Mouse (Mus musculus) forebrain, embryonic 12.5 days (tissue): ENCODE results near the gene Erbb4. TPM values are rescaled to one million over a fixed set of nuclear protein-coding genes. Genes with fewer than 3 reads are reported as not detected.
A peak's percentile ranks its signal among the peaks of the same experiment; 100 is the strongest.

Source experiments
- ATAC-seq: fragments of 200-750 bp; cut with Nextera tagmentation; 2 replicates; pipeline ENCODE4 v1.8.0; 2017; ENCODE audit warnings: moderate TSS enrichment; ENCODE audit not compliant: low FRiP score
- H3K27ac ChIP-seq: fragments of 300-500 bp; sonication (generic); 2 replicates; pipeline ENCODE4 v1.5.1; 2016; ENCODE audit warnings: mild to moderate bottlenecking
- H3K27me3 ChIP-seq: fragments of 300-500 bp; sonication (generic); 2 replicates; pipeline ENCODE4 v1.6.1; 2016; ENCODE audit warnings: mild to moderate bottlenecking
- H3K36me3 ChIP-seq: fragments of 300-500 bp; sonication (generic); replicated peaks from 2 replicates; pipeline ENCODE4 v1.6.1; 2016; ENCODE audit warnings: mild to moderate bottlenecking
- H3K4me1 ChIP-seq: fragments of 300-500 bp; sonication (generic); 2 replicates; pipeline ENCODE4 v1.6.1; 2016
- H3K4me2 ChIP-seq: fragments of 300-500 bp; sonication (generic); 2 replicates; pipeline ENCODE4 v1.6.1; 2016; ENCODE audit warnings: mild to moderate bottlenecking, moderate library complexity
- H3K4me3 ChIP-seq: fragments of 300-500 bp; sonication (generic); replicated peaks from 2 replicates; pipeline ENCODE4 v1.5.1; 2016; ENCODE audit warnings: mild to moderate bottlenecking
- H3K9ac ChIP-seq: fragments of 300-500 bp; sonication (generic); 2 replicates; pipeline ENCODE4 v1.6.1; 2016; ENCODE audit warnings: mild to moderate bottlenecking
- H3K9me3 ChIP-seq: fragments of 300-500 bp; sonication (generic); 2 replicates; pipeline ENCODE4 v1.6.1; 2016
- WGBS: fragments of 180-500 bp; shearing (Covaris S2); methylation state at CpG from one replicate; pipeline ENCODE4 v1.1.7; 2016; 5-methylcytosine and 5-hydroxymethylcytosine counted together
- polyA plus RNA-seq: library from polyadenylated mRNA; unstranded; fragments of >200 nt; fragmentation: Nextera tagmentation; extraction: Ambion mirVana; gene quantifications from 2 replicates; pipeline ENCODE4 v1.2.1, GENCODE M21; 2016

The Erbb4 gene
- polyA plus RNA-seq, 1 experiment from 2014 or later, result 8.6 TPM

DNA sequence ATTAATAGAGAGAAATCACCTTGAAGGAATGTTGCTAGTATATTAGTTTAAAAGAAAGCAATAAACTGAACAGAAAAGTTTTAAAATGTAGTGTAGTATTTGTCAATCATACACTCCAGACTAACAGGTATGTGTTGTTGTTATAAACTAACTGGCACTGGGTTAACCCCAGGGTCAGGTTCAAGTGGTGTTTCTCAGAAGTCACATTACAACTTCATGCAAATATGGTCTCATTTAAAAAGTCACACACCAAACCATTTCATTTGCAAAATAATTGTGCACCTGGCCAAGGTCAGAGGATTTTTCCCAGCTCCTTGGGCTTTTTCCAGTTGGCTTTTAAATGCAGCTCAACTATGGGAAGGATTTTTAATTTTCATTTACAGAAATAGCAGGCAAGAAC, 173.1 kb downstream of the Erbb4 start:
- no peaks in the 10 kb centered on the region for H3K4me1 ChIP-seq
- no peaks in the 10 kb centered on the region for H3K36me3 ChIP-seq
- H3K9ac ChIP-seq, result no peak overlapping the region
- H3K27ac ChIP-seq, result no peak overlapping the region
- no peaks in the 10 kb centered on the region for H3K9me3 ChIP-seq
- no peaks in the 10 kb centered on the region for H3K27me3 ChIP-seq
- ATAC-seq, result no peak
- H3K4me3 ChIP-seq, result no peak overlapping the region
- no peak overlapping the region for H3K4me2 ChIP-seq

DNA sequence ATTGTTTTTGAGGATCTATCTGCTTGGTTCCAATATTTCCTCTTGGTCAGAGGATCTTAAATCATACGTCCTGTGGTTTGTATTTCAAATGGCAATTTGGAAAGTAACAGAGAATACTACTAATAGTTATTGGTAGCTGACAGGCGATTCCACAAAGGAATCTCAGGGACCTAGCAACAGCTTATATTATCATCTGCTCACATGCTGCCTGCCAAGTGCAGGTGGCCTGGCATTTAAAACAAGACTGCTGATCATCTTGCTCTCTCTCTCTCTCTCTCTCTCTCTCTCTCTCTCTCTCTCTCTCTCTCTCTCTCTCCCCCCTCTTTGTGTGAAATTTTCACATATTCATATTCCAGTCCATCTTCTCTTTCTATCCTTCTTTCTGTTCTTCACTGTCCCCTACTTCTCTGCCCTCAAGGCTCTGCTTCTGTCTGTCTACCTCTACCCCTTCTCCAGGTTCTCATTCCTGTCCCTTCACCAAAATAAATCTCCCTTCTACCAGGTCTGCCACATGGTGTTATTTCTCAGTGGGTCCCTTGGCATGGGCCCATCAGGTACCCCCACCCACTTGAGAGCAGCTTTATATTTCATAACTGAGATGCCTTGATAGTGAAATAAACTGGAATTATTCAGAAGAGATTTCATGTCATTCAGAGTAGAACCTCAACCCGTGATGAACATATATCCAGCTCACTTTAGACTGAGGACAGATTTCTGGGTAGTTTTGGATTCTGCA, 174.4 kb downstream of the Erbb4 start:
- no peaks in the 10 kb centered on the region for H3K27me3 ChIP-seq
- 83% methylated on average over 3 of the region's 3 CpGs for WGBS
- no peak overlapping the region for H3K4me3 ChIP-seq
- no peak overlapping the region for H3K9ac ChIP-seq
- H3K27ac ChIP-seq, result no peak overlapping the region
- H3K36me3 ChIP-seq, result no peaks in the 10 kb centered on the region
- ATAC-seq, result no peak
- H3K9me3 ChIP-seq, result no peaks in the 10 kb centered on the region
- no peaks in the 10 kb centered on the region for H3K4me1 ChIP-seq
- H3K4me2 ChIP-seq, result no peak overlapping the region

DNA sequence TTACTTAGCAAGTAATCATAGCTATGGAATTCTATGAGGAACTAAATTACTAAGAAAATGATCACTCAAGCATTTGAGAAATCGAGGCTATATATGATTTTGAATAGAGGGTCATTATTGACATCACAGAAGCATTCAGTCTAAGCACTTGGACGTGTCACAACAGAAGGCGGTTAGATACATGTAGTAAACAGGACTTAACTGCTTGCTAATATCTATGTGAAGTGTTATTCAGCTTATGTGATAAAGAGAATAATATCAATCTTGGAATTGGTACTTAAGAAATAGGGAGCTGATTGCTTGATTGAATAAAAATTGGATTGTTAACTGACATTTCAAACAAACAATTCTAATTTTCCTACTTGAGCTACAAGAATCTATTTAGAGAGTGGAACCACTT, 190.0 kb downstream of the Erbb4 start:
- WGBS, result 50% methylated on average over 3 of the region's 3 CpGs
- Histone ChIP-seq H3K27me3 (no peaks in the 10 kb centered on the region), H3K4me1 (no peaks in the 10 kb centered on the region), H3K9me3 (no peaks in the 10 kb centered on the region), H3K9ac (no peak overlapping the region), H3K4me3 (no peak overlapping the region), H3K4me2 (no peak overlapping the region), H3K36me3 (no peaks in the 10 kb centered on the region), H3K27ac (no peak overlapping the region)
- no peak for ATAC-seq

DNA sequence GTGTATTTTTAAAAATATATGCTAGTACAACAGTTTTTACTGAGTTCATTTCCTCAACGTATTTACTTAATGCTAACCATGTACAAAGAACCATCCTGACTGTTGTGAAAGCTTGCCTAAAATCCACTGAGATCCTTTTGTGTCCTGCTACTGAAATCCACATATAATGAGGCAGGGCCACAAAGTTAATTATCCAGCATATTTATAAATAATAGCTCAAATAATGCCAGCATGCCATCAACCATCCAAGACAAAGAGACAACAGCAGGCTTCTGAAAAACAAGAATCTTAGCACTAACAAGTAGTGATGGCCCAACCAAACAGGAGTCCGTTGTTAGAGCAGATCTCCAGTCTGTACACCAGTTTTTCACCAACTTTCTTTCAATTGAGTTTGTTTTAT, 215.8 kb downstream of the Erbb4 start:
- WGBS, result 45% methylated on average over 2 of the region's 2 CpGs

DNA sequence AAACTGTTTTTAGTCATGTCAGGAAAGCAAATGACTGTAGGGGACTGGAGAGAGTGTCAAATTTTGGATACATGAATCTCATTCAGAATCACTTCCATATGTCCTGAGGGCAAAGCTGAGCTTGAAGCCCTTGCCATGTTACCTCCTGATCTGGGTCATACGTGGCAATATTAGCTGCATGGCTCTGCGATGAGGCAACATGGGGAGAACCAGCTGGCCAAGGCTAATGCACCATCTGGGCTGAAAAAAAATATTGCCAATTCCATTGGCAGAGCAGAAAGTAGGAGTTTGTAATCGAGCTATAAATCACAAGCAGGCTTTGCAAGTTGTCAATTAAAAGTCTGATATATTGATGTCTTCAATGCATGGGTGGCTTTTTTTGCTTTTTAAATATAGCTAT, 221.0 kb downstream of the Erbb4 start:
- H3K27me3 ChIP-seq, result peaks cover 6% of the 10 kb centered on the region; the same call in 1 of the 2 replicates
- H3K4me2 ChIP-seq, result no peak overlapping the region
- ATAC-seq, result no peak
- H3K9ac ChIP-seq, result no peak overlapping the region
- H3K9me3 ChIP-seq, result no peaks in the 10 kb centered on the region
- no peak overlapping the region for H3K4me3 ChIP-seq
- no peak overlapping the region for H3K27ac ChIP-seq
- H3K4me1 ChIP-seq, result no peaks in the 10 kb centered on the region
- WGBS, result 71% methylated on average over 3 of the region's 3 CpGs
- no peaks in the 10 kb centered on the region for H3K36me3 ChIP-seq

More for the DNA sequence above, 215.8 kb downstream of the Erbb4 start:
- Histone ChIP-seq H3K9ac (no peak overlapping the region), H3K36me3 (no peaks in the 10 kb centered on the region), H3K4me1 (no peaks in the 10 kb centered on the region), H3K27me3 (peaks cover 9% of the 10 kb centered on the region), H3K4me3 (no peak overlapping the region), H3K4me2 (no peak overlapping the region), H3K27ac (no peak overlapping the region), H3K9me3 (no peaks in the 10 kb centered on the region)
- no peak for ATAC-seq

DNA sequence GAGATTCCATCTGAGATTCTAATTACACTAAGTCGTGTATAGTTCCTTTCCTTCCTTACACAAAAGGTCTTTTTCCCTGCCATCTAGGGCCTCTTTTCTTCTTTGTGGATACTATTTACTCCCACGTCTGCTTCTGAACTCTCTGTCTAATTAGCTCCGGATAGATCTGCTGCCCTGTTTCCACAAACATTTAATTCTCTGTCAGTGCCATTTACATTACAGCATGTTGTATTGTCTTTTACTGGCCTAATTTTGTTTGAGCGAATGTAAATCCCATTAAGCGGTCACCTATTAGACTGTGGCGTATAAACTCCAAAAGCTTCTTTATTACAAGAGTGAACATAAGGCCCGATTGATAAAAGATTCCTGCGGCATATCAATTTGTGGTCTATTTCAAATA, 232.9 kb downstream of the Erbb4 start:
- Histone ChIP-seq H3K36me3 (no peaks in the 10 kb centered on the region), H3K4me3 (no peak overlapping the region), H3K9me3 (0 out of 2 replicates have a peak, but pooled peaks cover 5% of the 10 kb centered on the region), H3K4me2 (no peak overlapping the region), H3K27me3 (peaks cover 25% of the 10 kb centered on the region), H3K4me1 (peaks cover 16% of the 10 kb centered on the region; the same call in 1 of the 2 replicates), H3K27ac (no peak overlapping the region), H3K9ac (no peak overlapping the region)
- ATAC-seq, result peak; percentile 76; the same call in 1 of the 2 replicates
- 15% methylated on average over 8 of the region's 8 CpGs for whole genome bisulfite sequencing

DNA sequence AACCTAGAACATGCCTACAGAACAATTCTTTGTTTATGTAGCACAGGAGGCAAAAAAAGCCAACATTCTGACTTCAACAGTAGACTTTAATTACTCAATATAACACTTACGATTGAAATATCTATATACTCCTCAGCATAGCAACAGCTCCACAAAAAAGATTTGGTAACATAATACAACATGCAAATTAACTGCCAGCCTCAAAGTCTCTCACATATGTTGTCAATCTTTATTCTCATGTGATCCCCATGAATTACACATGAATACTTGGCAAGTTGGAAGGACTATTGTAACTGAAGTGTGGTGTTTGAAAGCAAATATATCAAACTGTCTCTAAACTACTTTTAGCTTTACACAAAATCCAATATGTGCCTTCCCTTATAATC, 234.2 kb downstream of the Erbb4 start:
- H3K27ac ChIP-seq, result no peak overlapping the region
- H3K4me2 ChIP-seq, result no peak overlapping the region
- no peak overlapping the region for H3K9ac ChIP-seq
- WGBS, result 38% methylated on average over 1 of the region's 1 CpGs
- H3K9me3 ChIP-seq, result 0 out of 2 replicates have a peak, but pooled peaks cover 5% of the 10 kb centered on the region
- no peak overlapping the region for H3K4me3 ChIP-seq
- H3K27me3 ChIP-seq, result peaks cover 21% of the 10 kb centered on the region
- no peaks in the 10 kb centered on the region for H3K36me3 ChIP-seq
- peaks cover 16% of the 10 kb centered on the region; the same call in 1 of the 2 replicates for H3K4me1 ChIP-seq
- no peak for ATAC-seq

DNA sequence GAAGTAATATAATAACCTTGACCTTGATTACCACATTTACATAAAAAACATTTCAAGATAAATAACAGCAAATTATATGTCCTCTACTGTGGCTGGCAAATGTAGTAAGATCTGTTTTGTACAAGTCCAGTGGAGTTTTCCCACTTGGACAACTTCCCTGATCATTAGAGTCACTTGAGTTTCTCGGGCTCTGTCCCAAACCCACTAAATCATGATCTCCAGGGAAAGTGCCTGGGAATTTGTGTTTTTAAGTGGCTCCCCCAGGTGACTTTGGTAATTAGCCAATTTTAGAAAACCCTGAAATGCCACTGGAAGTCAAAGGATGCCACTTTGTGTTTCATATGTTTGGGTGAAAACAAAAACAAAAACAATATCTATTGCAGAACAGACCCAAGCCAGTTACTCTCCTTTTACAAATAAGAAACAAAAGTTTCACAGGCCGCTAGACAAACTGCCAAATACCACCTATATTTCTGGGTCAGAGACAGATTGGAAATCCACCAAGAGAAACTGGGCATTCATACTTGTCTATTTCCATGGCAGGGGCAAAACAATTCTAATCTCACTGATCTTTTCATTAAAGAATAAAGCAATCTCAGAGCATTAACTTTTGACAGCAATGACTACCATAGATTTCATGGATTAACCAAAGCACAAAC, 234.8 kb downstream of the Erbb4 start:
- Histone ChIP-seq H3K4me1 (peaks cover 16% of the 10 kb centered on the region; the same call in 1 of the 2 replicates), H3K27me3 (peaks cover 20% of the 10 kb centered on the region), H3K4me2 (no peak overlapping the region), H3K4me3 (no peak overlapping the region), H3K9ac (no peak overlapping the region), H3K9me3 (0 out of 2 replicates have a peak, but pooled peaks cover 4% of the 10 kb centered on the region), H3K27ac (no peak overlapping the region), H3K36me3 (no peaks in the 10 kb centered on the region)
- 41% methylated on average over 2 of the region's 2 CpGs for WGBS
- ATAC-seq, result no peak

DNA sequence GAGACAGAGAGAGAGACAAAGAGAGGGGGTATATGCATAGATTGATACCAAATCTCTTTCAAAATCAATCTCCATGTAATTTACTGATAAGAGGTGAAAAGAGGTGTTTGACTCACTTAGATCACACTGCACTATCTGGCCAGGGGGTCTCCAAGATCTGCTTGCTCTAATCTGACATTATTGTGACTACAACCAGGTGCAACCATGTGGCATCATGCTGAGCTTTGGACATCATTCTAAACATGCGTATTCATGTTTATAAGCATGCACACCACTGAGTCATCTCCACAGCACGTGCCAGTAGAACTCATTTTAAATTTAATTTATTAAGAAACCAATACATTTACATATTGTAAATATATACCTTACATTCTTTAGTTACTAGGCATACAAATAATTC, 247.5 kb downstream of the Erbb4 start:
- Histone ChIP-seq H3K27ac (no peak overlapping the region), H3K4me1 (no peaks in the 10 kb centered on the region), H3K27me3 (no peaks in the 10 kb centered on the region), H3K4me2 (no peak overlapping the region), H3K9ac (no peak overlapping the region), H3K36me3 (no peaks in the 10 kb centered on the region), H3K4me3 (no peak overlapping the region), H3K9me3 (no peaks in the 10 kb centered on the region)
- 67% methylated on average over 2 of the region's 2 CpGs for WGBS
- no peak for ATAC-seq

DNA sequence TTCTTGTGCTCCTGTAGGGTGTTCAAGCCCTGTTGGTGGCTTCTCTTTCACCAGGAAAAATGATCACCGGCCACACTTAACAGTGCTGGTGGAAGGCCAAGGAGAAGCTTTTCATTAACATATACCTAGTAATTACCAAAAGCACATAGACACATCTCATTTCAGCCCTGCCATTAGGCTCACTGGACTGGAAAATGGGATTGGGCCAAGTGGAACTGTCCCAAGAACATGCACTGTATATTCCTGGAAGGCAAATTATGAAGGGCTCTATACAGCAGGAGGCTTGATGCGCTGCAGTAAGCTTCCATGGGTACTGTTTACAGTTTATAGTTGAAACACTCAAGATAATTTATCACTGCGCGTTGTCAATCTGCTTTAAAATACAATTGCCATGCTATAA, 248.4 kb downstream of the Erbb4 start:
- no peak overlapping the region for H3K4me3 ChIP-seq
- no peak overlapping the region for H3K27ac ChIP-seq
- no peaks in the 10 kb centered on the region for H3K27me3 ChIP-seq
- H3K36me3 ChIP-seq, result no peaks in the 10 kb centered on the region
- H3K4me2 ChIP-seq, result no peak overlapping the region
- ATAC-seq, result no peak
- whole genome bisulfite sequencing, result 79% methylated on average over 4 of the region's 4 CpGs
- H3K4me1 ChIP-seq, result no peaks in the 10 kb centered on the region
- no peaks in the 10 kb centered on the region for H3K9me3 ChIP-seq
- no peak overlapping the region for H3K9ac ChIP-seq

DNA sequence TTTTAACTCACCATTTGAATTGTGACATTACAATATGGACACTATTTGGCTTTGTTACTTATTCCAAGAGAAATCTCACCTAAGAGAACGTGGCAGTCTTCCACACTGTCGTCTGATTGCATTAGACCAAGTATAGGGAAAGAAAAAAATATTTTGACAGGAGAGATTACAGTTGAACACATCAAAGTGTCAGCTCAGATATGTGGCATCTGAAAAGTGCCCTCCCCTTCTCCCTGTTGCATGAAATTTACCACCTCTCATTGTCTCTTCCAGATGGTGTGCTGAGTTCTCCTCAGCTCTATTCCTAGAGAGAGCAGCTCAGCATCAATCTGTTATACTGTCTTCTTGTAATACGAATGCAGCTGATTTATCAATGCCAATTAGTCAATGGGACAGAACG, 268.5 kb downstream of the Erbb4 start:
- Histone ChIP-seq H3K9me3 (no peaks in the 10 kb centered on the region), H3K4me3 (no peak overlapping the region), H3K4me2 (no peak overlapping the region), H3K27ac (no peak overlapping the region), H3K9ac (no peak overlapping the region), H3K36me3 (no peaks in the 10 kb centered on the region), H3K27me3 (no peaks in the 10 kb centered on the region), H3K4me1 (no peaks in the 10 kb centered on the region)
- peak; percentile 14; the same call in 1 of the 2 replicates for ATAC-seq
- 56% methylated on average over 4 of the region's 4 CpGs for WGBS

DNA sequence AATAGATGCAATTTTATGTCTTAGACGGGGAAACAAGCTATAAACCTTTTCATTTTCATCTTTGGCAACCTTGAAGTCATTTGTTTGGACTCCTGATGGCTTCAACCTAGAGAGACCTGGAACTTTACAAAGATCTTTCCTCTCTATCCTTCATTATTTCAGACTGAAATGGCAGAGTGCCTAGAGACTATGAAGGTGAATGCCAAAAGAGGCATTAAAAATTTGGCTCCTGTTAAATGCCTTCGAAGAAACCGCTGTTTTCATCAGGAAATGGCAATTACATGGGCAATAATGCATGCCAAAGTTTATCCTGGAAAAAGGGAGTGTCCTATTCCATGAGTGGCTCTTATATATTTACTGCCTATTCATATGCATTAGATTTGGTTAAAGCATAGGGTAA, 273.2 kb downstream of the Erbb4 start:
- 86% methylated on average over 3 of the region's 3 CpGs for WGBS
- ATAC-seq, result no peak
- no peak overlapping the region for H3K9ac ChIP-seq
- no peaks in the 10 kb centered on the region for H3K27me3 ChIP-seq
- no peak overlapping the region for H3K4me2 ChIP-seq
- peaks cover 11% of the 10 kb centered on the region for H3K4me1 ChIP-seq
- no peak overlapping the region for H3K27ac ChIP-seq
- H3K36me3 ChIP-seq, result no peaks in the 10 kb centered on the region
- H3K4me3 ChIP-seq, result no peak overlapping the region
- H3K9me3 ChIP-seq, result no peaks in the 10 kb centered on the region

DNA sequence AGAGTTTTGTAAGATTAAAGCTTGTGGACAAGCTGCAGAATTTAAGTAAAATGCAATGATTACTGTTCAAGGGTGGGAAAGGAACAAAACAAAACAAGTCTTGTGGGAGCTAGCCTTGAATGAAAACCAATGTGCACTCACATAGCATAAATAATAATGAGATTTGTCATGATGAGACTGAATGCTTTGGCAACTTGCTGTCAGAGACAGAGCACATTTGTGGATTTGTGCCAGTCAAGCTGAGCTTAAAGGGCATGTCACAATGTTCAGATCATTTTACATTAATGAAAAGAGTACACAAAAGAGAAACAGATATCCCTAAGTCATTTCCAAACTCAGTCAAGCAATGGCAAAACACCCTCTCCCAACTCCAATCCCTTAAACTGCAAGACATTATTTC, 275.8 kb downstream of the Erbb4 start:
- H3K9me3 ChIP-seq, result no peaks in the 10 kb centered on the region
- H3K9ac ChIP-seq, result no peak overlapping the region
- no peak overlapping the region for H3K4me2 ChIP-seq
- no peaks in the 10 kb centered on the region for H3K36me3 ChIP-seq
- H3K4me3 ChIP-seq, result no peak overlapping the region
- H3K27me3 ChIP-seq, result no peaks in the 10 kb centered on the region
- H3K4me1 ChIP-seq, result peaks cover 11% of the 10 kb centered on the region
- H3K27ac ChIP-seq, result peak overlapping the region; percentile 46; the same call in 1 of the 2 replicates
- ATAC-seq, result no peak
